Mouse (Mus musculus): ENCODE data around the gene Hist1h3g.

DNA sequence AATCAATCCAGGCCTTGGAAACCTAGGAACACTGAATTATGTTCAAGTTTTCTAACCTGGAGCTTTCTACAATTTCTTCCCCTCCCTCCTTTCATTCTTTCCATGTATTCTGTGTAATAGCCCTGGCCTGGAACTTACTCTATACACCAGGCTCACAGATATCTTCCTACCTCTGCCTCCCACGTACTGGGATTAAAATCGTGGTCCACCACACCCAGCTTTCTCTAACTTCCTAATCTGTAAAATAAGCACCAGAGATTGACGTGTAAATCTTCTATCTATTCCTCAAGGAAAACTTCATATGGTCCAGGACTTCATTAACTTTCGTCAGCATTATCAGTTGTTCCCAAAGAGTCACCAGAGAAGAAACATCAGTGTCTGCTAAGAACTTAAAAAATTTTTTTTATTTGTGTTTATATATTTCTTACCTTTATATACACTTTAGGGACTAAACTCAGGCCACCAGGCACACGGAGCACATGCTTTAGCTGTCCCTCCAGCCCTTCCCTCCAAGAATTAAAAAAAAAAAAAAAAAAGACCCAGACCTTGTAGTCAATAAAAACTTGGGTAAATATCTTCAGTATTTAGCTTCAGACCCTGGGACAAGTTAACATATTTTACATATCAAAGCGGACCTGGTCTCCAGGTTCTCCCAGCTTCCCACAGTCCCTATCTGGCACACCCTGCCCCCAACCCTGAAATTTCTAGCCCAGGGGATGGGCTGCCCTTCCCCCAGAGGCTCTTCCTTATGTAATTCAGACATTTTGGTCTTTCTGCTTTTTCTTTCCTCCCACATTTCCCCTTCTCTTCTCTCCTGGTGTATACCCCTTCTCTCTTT is 47.2 kb downstream of the Hist1h3g start:
- TF ChIP-seq POLR2A (IDR thresholded peaks at IDR 0.05; ENCODE audit: extremely low read depth, insufficient read depth, low read length) (no peak), CTCF (IDR thresholded peaks at IDR 0.05; ENCODE audit: extremely low read depth, insufficient read depth, low read length) (no peak)

Measured in cortical plate, adult 2 months (tissue).